Mouse (Mus musculus) cerebellum, adult 11 months (tissue): ENCODE data around the gene Mcl1.
"Not testable (repeated sequence)": the region's sequence is repeated elsewhere in the genome, so short reads cannot be mapped to it uniquely, and the experiment has no call there.

Experiments used
- DNase-seq: peaks from one replicate; pipeline ENCODE4 v3.0.0; 2022

Mcl1 gene

DNA sequence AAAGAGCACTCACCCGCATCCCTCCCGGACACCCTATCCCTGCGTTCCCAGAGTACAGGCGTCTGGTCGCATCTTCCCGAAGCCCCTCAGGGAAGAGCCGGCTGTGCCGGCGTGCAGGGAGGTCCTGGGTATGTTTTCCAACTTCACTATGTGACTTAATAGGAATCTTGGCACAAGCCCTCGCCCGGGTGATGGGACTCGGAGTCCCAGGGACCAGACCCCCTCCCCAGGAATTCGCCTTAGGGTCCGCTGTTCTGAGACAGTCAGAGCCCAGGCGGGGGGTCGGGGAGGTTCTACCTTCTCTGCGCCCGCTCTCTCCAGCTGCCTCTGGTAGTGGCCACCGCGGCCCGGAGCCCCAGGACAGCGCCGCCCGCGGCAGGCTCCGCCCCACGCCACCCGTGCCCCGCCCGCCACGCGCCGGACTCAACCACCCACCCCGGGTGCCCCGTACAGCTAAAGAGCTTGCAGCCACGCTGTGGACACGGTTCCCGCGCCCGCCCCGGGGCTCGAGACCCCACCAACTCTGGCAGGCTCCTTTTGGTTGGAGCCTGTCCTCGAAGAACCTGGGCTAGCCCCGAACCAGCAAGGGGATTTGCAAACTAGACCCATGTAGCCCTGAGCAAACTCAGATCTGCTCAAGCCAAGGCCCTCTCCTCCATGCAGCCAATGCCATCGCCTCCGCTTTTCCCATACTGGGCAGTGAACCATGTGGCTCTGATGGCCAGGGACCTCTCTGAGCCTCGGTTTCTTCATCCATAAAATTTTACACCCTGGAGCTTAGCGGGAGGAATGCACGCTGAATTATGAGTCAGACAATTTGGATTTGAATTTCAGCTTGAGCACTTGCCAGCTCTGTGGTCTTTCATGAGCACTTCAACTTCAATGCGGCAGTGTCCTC is 29.2 kb downstream of the Mcl1 start, which contains the start of gene Adamtsl4:
Gene Adamtsl4 (minus strand): TSS at position 394 of the 898 bp plus-strand sequence.
- peak; percentile 60 for DNase-seq

DNA sequence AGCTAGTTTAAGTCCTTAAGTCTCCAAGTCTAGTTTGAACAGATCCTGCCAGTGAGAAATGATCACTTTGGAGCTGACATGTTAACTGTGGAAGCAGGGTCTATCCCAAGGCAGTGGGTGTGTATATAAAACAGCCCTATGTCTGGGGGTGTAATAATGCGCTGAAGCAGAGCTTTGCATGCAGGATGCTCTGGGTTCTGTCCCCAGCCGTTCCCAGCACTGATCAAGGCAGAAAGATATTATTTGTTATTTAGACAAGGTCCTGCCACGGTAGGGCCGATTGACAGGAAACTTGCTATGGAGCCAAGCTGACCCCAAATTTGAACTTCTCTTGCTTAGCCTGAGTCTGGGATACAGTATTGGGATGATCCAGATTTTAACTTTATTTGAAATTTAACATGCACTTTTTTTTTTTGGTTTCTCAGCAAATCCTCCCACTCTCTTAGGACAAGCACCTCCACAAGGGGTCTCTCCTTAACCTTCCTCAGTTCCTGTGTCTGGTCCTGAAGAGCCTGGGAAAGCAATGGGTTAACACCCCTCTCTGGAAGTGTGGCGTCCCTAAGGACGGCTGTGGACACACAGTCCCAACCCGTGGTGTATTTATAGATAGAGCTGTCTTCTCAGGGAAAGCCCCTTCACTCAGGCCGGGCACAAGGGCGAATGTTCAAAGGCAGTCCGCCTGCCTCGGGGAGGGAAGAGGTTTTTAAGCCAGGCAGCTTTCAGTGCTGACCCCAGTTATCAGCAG is 30.8 kb downstream of the Mcl1 start:
- no peak for DNase-seq

DNA sequence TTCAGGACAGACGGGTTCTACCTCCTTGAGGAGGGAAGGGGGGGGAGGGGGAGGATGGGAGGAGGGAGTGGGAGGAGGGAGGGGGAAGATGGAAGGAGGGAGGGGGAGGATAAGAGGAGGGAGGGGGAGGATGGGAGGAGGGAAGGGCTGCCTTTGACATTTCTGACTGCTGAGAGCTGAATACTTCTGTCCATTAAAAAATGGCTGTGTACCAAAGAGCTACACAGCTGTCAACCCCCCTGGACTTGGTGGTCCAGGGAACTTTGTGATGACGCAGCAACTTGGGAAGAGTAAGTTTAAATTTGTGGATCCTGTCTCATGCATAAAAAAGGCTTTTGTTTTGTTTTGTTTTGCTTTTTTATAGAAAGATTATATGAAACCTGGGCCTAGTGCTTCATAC is 31.4 kb downstream of the Mcl1 start:
- DNase-seq: no peak

DNA sequence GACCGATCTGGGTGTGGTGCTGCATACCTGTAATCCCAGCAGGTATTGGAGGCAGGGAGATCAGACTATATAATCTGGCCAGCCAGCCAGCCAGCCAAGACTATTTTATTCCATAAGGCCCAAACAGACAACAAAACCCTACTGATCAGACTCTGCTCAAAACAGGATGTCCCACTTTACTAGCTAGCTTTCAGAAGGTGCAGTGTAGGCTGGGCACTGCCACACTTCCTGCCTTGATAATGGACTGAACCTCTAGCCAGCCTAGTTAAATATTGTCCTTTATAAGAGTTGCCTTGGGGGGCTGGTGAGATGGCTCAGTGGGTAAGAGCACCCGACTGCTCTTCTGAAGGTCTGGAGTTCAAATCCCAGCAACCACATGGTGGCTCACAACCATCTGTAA is 32.0 kb downstream of the Mcl1 start:
- DNase-seq: not testable (repeated sequence)

DNA sequence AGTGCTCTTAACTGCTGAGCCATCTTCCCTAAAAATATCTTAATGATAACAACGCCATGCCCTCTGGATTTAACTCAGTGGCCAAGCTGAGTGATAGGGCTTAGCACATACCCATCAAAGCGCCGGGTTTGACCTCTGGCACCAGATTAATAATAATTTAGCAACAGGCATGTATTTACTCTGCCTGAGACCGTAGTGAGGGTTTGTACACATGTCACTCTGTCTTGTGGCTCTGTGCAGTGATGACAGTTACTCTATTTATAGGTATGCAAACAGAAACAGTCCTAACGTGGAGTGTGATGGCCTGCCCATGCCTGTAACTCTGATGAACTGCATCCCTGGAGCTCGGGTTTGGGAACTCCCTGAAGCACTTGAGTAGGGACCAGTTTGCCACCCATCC is 34.1 kb downstream of the Mcl1 start:
- no peak for DNase-seq

DNA sequence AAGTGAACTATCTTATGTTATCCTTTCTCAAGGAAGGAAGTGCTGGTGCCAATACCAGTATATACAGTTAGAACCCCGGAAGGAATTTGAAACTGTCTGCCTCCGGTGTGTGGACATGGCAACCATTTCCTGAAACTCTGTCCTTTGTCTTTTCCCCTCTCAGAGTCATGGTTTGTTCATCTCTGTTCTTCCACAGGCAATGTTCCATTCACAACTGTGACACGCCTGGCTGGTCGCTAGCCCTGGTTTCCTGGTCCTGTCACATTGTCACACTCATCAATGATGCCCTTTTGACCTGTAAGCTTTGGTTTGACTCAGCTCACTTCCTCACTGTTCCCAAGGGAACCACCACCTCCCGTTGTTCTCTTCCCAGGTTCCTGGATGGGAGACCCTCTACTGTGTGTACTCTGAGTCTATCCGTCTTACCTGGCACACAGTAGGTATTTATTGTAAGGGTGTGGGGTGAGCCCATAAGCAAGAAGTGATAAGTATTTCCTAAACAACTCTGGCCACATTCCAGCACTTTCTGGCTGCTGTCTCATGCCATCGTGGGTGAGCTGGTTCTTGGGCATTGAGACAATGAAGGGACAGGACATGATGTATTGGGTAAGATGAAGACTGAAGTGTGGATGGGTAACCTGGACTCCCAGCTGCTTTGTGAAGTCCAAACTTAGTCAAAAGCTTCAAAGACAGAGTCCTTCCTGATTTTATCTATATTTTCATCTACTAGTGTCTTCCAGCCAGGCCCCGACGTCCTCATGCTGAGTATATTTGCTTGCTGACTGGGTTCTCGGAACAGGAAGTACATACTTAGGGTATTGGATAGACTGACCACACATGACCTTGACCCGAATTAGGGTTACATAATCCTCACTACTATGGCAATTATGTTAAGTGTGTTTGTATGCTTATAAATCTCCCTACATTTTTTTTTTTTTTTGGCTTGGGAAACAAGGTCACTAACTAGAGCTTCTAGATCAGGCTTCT is 35.5 kb downstream of the Mcl1 start:
- no peak for DNase-seq

DNA sequence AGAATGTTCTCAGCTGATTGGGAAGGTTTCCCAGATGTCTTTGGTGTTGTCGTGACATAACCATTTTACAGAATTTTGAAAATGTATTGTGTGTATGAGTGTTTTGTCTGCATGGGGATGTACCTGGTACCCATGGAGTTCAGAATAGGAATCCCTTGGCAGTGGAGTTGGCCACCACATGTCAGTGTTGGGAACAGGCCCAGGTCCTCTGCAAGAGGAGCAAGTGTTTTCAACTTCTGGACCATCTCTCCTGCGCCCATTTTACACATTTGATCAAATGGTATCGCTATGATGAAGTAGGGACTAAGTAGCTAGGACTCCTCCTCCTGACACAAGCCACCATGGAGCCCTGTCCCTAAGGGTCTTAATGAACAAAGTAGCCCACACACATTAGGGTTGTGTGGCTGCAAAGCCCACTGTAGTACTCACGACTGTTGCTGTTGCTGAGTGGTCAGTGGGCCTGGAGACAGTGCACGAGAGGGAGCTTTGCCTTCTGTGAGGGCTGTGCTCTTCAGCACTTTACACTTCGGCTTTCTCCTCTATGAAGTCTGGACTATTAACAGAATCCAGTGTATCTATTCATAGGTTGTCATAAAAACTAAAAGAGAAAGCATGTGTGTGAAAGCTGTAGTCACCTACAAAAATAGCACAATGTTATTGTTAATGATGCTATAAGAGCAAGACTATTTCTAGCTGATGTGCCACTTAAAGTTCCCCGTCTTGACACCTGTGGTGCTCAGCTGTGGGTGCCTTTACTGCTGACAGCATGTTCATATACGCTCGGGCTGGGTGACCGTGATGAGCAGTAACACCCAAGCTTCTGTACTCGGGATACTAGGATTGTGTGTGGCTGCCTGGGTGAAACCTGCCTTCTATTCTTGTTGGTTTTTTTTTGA is 36.5 kb downstream of the Mcl1 start:
- DNase-seq: no peak

DNA sequence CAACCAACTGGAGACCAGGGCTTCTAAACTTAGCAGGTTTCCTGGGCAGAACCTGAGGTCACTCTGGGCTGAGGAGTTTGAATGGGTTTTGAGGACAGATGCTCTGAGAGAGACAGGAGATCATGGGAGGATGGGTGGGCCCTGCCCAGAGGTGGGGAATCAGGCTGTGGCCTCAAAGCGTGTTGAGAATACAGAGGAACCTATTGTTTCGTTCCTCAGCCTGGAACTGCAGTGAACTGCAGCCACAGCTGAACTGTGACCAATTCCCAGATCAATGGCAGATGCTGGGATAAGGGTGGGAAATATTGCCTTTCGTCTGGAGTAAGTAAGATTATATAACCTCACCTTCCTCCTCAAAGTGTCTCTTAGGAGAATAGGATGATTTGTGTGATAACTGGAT is 37.2 kb downstream of the Mcl1 start:
- DNase-seq: no peak

DNA sequence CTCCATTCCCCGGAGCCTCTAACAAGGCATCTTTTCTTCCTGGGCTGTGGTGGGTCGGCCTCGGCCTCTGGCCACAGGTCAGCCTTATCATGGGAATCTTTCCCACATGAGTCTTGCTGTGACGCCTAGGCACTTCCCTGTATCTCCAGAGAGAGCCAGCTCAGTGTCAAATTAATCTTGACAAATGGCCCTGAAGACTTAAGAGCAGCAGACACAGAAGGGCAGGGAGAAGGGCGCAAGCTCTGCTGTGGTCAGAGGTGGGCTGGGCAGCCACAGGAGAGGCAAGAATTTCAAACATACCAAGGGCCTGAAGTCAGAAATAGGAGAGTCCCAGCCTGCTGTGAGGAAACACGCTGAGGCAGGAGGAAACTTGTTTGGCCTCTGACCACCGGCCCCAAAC is 37.8 kb downstream of the Mcl1 start:
- DNase-seq: no peak

DNA sequence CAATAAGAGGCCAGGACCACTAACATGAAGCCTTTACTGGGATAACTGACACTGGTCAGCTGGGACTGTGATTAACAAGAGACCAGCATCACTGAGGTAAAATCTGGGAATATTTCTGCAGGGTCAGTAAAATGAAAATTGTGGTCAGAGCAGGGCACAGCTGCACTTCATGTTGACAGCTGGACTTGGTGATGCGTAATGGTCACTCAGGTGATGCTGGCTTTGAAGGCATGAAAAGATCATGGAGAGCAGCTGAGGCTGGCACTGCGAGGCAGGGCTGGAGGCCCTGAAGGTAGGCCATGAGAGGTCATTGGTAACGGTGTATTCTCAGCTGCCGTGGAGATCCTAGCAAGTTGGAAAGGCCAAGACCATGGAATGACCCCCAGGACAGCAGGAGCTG is 39.7 kb downstream of the Mcl1 start:
- DNase-seq: no peak

DNA sequence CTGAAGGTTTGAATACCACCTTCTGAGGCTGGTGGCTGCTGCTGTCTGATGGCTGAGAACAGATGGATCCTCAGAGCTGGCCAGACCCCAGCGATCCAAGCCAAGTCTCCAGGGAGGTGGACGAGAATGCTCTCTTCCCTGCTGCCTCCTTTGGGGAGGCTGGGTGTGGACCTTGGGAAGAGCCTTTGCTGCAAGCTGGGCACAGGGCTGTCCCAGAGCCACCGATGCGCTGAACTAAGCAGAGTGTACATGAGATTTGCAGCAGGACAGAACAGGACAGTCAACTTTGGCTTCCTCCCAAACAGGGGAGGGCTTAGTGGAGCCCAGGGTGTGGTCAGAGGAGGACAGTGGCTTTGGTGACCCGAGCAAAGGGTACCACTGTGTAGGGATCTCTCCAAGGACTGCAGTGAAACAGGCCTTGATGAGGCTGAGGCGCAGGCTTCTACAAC is 41.7 kb downstream of the Mcl1 start:
- peak; percentile 55 for DNase-seq

DNA sequence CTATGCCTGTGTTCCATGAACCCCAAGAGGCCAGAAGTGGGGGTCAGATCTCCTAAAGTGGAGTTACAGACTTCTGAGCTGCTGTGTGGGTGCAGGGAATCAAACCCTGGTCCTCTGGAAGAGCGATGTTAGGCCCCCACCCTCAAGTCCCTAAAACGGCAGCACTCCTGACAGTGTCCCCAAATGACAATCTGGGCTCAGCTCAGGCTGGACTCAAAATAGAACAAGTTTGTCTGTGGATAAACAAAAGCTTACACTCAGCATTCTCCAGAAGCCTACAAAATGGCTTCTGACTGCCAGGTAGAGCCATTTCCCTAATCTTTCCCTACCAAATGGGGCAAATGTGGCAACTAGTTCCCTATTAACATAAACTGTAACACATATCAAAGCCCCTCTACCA is 42.5 kb downstream of the Mcl1 start:
- DNase-seq: no peak

DNA sequence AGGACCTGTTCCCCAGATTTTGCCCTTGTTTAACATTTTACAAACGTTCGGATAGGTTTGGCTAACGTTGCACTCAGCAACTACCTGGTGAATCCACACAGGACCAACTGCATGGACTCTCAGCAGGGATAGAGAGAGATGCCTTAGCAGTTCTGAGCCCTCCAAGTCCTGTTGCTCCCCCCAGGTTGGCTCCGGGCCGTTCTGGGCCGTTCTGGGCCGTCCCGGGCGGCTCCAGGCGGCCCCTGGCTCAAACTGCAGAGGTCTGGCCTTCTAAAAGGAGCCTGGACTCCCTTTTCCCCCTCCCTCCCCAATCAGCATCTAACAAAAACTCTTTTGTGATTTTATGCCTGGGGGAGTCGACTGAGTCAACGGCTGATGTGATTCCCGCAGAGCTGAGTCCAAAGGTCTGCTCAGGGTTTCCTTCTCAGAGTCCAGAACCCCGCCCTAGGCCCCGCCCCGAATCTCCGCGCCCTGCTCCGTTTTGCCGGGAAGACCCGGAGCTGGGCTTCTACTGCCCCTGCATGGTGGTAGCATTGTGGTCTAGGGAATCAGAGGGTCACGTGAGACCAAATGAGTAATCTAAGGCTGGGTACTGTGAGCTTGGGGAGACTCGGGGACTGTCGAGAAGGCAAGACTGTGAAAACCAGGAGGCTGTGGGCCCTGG is 43.4 kb downstream of the Mcl1 start:
- peak; percentile 46 for DNase-seq

DNA sequence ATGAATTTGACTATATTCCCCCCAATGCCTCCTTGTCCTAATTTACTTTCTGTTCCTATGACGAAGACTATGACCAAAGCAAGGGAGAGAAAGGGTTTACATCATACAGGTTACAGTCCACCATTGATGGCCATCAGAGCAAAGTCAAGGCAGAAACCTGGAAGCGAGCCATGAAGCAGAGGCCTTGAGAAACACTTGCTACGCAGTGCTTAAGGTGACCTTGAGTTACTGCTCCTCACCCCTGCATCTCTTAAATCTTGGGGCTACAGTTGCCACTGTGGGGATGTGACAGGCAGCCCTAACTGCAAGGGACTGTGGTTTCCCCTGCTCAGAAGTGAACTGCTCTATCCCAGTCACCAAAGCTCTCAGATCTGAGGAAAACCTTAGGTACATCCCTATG is 44.7 kb downstream of the Mcl1 start:
- DNase-seq: no peak

DNA sequence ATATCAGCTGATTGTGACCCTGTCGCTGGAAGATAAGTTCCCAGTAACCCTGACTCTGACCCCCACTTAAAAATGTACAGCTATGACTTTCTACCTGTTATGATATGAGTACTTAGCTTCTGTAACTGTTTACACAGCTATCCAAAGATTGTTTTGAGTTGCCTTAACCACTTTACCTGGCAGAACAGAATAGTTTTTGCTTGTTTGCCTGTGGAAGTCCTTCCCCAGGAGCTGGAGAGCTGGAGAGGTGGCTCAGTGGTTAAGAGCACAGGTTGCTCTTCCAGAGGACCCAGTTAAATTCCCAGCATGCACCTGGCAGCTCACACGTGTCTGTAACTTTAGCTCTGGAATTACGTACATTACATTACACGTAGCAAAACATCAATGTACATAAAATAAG is 46.0 kb downstream of the Mcl1 start:
- no peak for DNase-seq

DNA sequence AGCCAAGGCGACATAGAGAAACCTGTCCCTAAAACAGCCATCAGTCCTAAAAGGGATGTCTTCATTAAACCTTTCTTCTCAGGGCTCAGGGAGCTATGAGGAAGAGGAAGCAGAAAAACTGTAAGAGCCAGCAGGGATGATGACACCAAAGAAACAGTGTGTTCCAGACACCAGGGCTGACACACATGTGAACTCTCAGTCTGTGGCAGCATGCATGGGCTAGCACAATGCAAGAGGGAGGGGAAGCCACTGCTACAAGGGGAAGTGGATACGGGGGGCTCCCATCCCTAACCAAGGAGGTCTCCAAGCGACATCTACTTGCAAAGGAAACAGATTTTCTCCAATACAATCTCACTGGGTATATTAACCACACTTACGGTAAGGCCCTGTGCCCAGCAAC is 47.7 kb downstream of the Mcl1 start:
- no peak for DNase-seq

DNA sequence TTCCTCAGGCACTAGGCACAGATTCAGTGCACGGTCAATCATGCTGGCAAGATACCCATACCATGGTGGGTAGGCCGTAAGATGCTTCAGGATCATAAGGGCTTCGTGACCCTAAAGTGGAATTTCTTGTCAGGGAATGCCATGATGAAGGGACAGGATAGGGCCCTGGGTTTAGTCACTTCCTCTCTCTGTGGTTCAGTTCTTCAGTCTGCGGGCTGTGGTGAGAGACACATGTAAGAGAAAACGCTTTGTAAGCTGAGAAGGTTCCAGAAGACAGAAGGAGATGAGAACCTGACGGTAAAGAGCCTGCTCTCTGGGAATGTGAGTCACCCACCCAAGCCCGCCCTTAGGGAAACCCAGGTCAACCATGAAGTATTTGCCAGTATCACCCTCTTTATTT is 48.9 kb downstream of the Mcl1 start:
- DNase-seq: no peak

DNA sequence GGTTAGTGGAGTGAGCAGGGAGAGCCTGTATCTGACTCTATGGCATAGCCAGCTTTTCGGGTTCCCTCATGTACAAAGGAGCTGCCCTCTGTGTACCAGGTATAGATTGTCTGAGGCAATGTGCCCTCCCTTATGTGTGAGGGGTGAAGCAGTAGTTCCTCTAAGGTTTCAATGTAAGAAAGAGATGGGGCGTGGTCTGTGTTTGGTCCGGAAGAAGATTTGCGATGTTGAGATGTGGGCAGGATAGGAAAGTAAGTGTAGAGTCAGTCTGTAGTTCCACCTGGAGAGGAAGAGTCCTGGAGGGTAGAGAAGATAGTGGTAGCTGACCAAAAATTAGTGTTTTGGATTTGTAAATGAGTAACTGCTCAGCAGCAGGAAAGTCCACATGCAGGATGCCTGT is 50.5 kb downstream of the Mcl1 start:
- DNase-seq: no peak

DNA sequence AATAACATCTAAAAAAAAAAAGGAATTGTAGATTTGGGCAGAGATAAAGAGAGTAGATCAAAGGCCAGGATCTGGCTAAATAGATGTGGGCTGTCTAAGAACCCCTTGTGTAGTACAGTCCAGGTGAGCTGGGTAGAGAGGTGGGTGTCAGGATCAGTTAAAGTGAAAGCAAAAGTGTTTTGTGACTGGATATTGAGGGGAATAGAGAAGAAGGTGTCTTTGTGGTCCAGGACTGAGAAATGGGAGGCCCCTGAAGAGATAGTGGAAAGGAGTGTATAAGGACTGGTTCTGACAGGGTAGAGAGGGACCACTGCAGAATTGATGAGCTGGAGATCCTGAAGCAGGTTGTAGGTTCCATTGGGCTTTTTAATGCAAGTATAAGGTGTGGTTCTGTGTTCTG is 51.4 kb downstream of the Mcl1 start:
- DNase-seq: no peak
